Comparison of ENCODE assay signal across 8 mouse cellular contexts in the genomic region with DNA sequence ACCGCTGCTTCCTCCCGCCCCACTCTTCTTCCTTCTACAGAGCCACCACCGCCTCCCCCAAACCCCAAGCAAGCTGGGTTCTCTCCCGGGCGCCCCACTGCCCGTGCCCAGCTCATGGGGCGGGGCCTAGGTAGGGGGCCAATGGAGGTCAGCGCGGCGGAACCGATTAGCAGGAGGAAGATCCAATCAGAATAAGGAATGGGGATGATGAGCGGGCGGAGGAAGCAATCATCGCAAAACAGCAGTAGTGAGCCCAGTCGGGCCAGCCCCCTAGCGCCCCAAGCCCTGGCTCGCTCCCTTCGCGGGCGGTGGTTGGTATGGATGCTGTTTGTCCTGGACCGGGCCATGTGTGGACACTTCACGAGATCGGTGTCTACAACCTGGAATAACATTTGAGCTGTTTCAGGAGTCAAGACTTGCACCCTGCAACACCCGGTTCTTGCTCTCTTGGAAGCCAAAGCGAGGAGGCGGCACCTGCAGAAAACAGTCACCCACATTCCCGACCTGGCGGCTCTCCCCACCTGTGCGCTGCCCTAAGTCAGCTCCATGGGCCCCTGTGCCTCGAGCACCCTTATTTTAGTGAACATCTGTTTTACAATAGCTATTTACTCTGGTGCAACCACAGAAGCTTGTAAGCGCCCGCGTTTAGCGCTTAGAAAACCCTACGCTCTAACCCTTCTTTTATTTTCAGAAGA. TPM values are rescaled to one million over a fixed set of nuclear protein-coding genes. Genes with fewer than 3 reads are reported as not detected.
A peak's percentile ranks its signal among the peaks of the same experiment; 100 is the strongest.
DNase-seq lines count a peak whose midpoint lies in the region; ATAC-seq and TF ChIP-seq lines count a peak whose summit lies in the region.

A gene (minus strand): TSS at position 129 of the 695 bp plus-strand sequence.

- ATAC-seq in frontal cortex, adult (ENCODE audit: low TSS enrichment): peak; percentile 96
- peak; percentile 92 to 100 for ATAC-seq in hematopoietic stem cell, adult 5-6 weeks (replicated peaks in 1 of 2; ENCODE audit: insufficient read depth in 1 of 2, low FRiP score in 2 of 2, low TSS enrichment in 1 of 2, low read depth in 1 of 2, poor library complexity in 2 of 2, severe bottlenecking in 2 of 2)
- peak; percentile 97 for ATAC-seq in lung, embryonic 14.5 days (ENCODE audit: insufficient read depth)

- TF ChIP-seq CTCF in lung, embryonic 14.5 days (IDR thresholded peaks at IDR 0.05; ENCODE audit: low read depth): no peak
- TF ChIP-seq CTCF in olfactory bulb, adult 2 months (IDR thresholded peaks at IDR 0.05; ENCODE audit: insufficient read depth, low read depth, low read length): no peak

- WGBS in lung, embryonic 14.5 days: under 1% methylated on average over 34 of the region's 35 CpGs
- WGBS in olfactory bulb, adult 2 months: under 1% methylated on average over 35 of the region's 35 CpGs

- peaks cover 31% of the 10 kb centered on the region for H3K27me3 ChIP-seq in lung, embryonic 14.5 days (ENCODE audit: insufficient read depth, low read length)

- peak within 1 kb of the TSS; percentile 66 for H3K4me3 ChIP-seq in lung, embryonic 14.5 days (ENCODE audit: low read depth, low read length)
- H3K4me3 ChIP-seq in olfactory bulb, adult 2 months (ENCODE audit: insufficient read depth, low read depth, low read length): peak within 1 kb of the TSS; percentile 94

- no peaks in the 10 kb centered on the region for H3K4me1 ChIP-seq in lung, embryonic 14.5 days (ENCODE audit: insufficient read depth)
- 0 out of 2 replicates have a peak, but pooled peaks cover 2% of the 10 kb centered on the region for H3K4me1 ChIP-seq in olfactory bulb, adult 2 months (ENCODE audit: control insufficient read depth, insufficient read depth, low read length)

- peak within 1 kb of the TSS; percentile 78 for H3K4me2 ChIP-seq in lung, embryonic 14.5 days

- TF ChIP-seq POLR2A in olfactory bulb, adult 2 months (IDR thresholded peaks at IDR 0.05; ENCODE audit: insufficient read depth, low read depth, low read length): 0 out of 2 replicates have a peak, but pooled peaks have one; percentile 38

- H3K9ac ChIP-seq in lung, embryonic 14.5 days: peak within 1 kb of the TSS; percentile 53

- peak; percentile 94 for DNase-seq in MN1 (ENCODE audit: low spot score)
- DNase-seq in cerebellum, adult 9-11 months: peak; percentile 97
- peak; percentile 94 to 95 for DNase-seq in layer of hippocampus, adult 8-10 months (ENCODE audit: low spot score in 2 of 2)
- peak; percentile 91 for DNase-seq in lung, embryonic 14.5 days
- peak; percentile 81 to 86 for DNase-seq in thymus, adult 18-20 months

- H3K9me3 ChIP-seq in lung, embryonic 14.5 days (ENCODE audit: low read depth, low read length): no peaks in the 10 kb centered on the region

- peak within 1 kb of the TSS; percentile 58 for H3K27ac ChIP-seq in lung, embryonic 14.5 days (ENCODE audit: low read depth)
- H3K27ac ChIP-seq in olfactory bulb, adult 2 months (ENCODE audit: insufficient read depth, low read depth, low read length): no peak within 1 kb of the TSS

- H3K36me3 ChIP-seq in lung, embryonic 14.5 days (ENCODE audit: insufficient read depth): no peaks in the 10 kb centered on the region

RNA-seq across cellular contexts. Expression of the gene that starts here (rescaled TPM):
- total RNA-seq in hematopoietic stem cell, adult 5-6 weeks (2017): not detected in 2 replicates
- 10 to 100 TPM; 32.5 to 38.7 (median 38.0) TPM for total RNA-seq in layer of hippocampus, adult 8-10 months (2022)
- polyA plus RNA-seq in lung, embryonic 14.5 days (2014; fragmentation: Nextera tagmentation; extraction: Ambion mirVana): 2.8 and 4.0 TPM in 2 replicates
- polyA plus RNA-seq in olfactory bulb, adult 2 months (2012; ENCODE audit: insufficient read depth, insufficient read length, low replicate concordance, missing spikeins): not detected in 2 replicates

Comparison
In these comparisons a context has a peak if more than half of its experiments do, and no peak if none do; other contexts are left out.
1. RNA of the gene that starts here (total RNA-seq): 32.5 to 38.7 TPM in layer of hippocampus, adult 8-10 months; not detected in hematopoietic stem cell, adult 5-6 weeks; every median in the first group is over 10 times any median in the second.
2. Peak in ATAC-seq in hematopoietic stem cell, adult 5-6 weeks; RNA of the gene not detected or under 1 TPM.
3. Peak in every context shown above with its lines, with median percentiles within 50 percentile points of each other: DNase-seq and ATAC-seq.